Mouse (Mus musculus) layer of hippocampus, adult 2 months (tissue): Measurements from ENCODE around the gene Iffo1. TPM values are rescaled to one million over a fixed set of nuclear protein-coding genes. Genes with fewer than 3 reads are reported as not detected.

Experiments
- DNase-seq, 2 experiments: peaks; one replicate each; pipeline ENCODE4 v3.0.0; 2022; ENCODE audit warnings: low spot score in 2 of 2
- H3K27ac ChIP-seq: fragments of 200-600 bp; 2 replicates; pipeline ENCODE4 v1.8.1; 2022
- H3K4me3 ChIP-seq: fragments of 200-600 bp; 2 replicates; pipeline ENCODE4 v1.8.1; 2022; ENCODE audit warnings: mild to moderate bottlenecking
- CTCF ChIP-seq: fragments of 200-600 bp; conservative IDR thresholded peaks from 2 replicates; pipeline ENCODE4 v1.8.1; 2022; ENCODE audit warnings: antibody characterized with exemption, mild to moderate bottlenecking, moderate library complexity
- total RNA-seq, 2 experiments: library from RNA; stranded (reverse); gene quantifications; 2 replicates each; pipeline ENCODE4 v1.2.3; 2021

The Iffo1 gene
- total RNA-seq, 2 experiments from 2014 or later = 69.9 to 71.9 TPM

GRCm38 (mm10) chr6:125146797-125147196 is 1.8 kb downstream of the Iffo1 start:
- H3K4me3 ChIP-seq = peak overlapping the region; percentile 95
- no peak for TF ChIP-seq CTCF
- H3K27ac ChIP-seq = peak overlapping the region; percentile 94
- no peak for DNase-seq

- Histone ChIP-seq H3K4me3 (peak overlapping the region; percentile 95), H3K27ac (peak overlapping the region; percentile 94)
- TF ChIP-seq CTCF = no peak
- no peak for DNase-seq
Observed at GRCm38 (mm10) chr6:125147329-125147728, 2.3 kb downstream of the Iffo1 start.

- DNase-seq = peak in 1 of 2 experiments; percentile 45
- H3K27ac ChIP-seq = peak overlapping the region; percentile 94
- TF ChIP-seq CTCF = no peak
- H3K4me3 ChIP-seq = peak overlapping the region; percentile 95
Observed at GRCm38 (mm10) chr6:125148251-125148925, 3.3 kb downstream of the Iffo1 start.

- Histone ChIP-seq H3K27ac (peak overlapping the region; percentile 94), H3K4me3 (peak overlapping the region; percentile 95)
- TF ChIP-seq CTCF = no peak
- peak in 1 of 2 experiments; percentile 53 for DNase-seq
Observed at GRCm38 (mm10) chr6:125148926-125149568, 4.0 kb downstream of the Iffo1 start.

- H3K27ac ChIP-seq = peak overlapping the region; percentile 94
- TF ChIP-seq CTCF = no peak
- DNase-seq = no peak
- H3K4me3 ChIP-seq = peak overlapping the region; percentile 95
Observed at GRCm38 (mm10) chr6:125149569-125149950, 4.5 kb downstream of the Iffo1 start.

- no peak for DNase-seq
- peak overlapping the region; percentile 12 for H3K27ac ChIP-seq
- no peak overlapping the region for H3K4me3 ChIP-seq
- TF ChIP-seq CTCF = no peak
Observed at GRCm38 (mm10) chr6:125152212-125153017, 7.4 kb downstream of the Iffo1 start.

GRCm38 (mm10) chr6:125153018-125153389 is 8.0 kb downstream of the Iffo1 start:
- DNase-seq = no peak

GRCm38 (mm10) chr6:125153682-125154081 is 8.6 kb downstream of the Iffo1 start:
- Histone ChIP-seq H3K27ac (no peak overlapping the region), H3K4me3 (no peak overlapping the region)
- no peak for TF ChIP-seq CTCF
- DNase-seq = no peak

More at GRCm38 (mm10) chr6:125153018-125153389, 8.0 kb downstream of the Iffo1 start:
- Histone ChIP-seq H3K27ac (peak overlapping the region; percentile 12), H3K4me3 (no peak overlapping the region)
- TF ChIP-seq CTCF = no peak

GRCm38 (mm10) chr6:125154550-125154949 is 9.5 kb downstream of the Iffo1 start:
- TF ChIP-seq CTCF = peak; percentile 60
- no peak for DNase-seq
- Histone ChIP-seq H3K4me3 (no peak overlapping the region), H3K27ac (no peak overlapping the region)

- DNase-seq = no peak
- no peak overlapping the region for H3K27ac ChIP-seq
- H3K4me3 ChIP-seq = no peak overlapping the region
- TF ChIP-seq CTCF = no peak
Observed at GRCm38 (mm10) chr6:125155262-125155661, 10.2 kb downstream of the Iffo1 start.

GRCm38 (mm10) chr6:125156491-125156890 is 11.4 kb downstream of the Iffo1 start:
- no peak overlapping the region for H3K27ac ChIP-seq
- no peak overlapping the region for H3K4me3 ChIP-seq
- TF ChIP-seq CTCF = no peak
- no peak for DNase-seq

- H3K27ac ChIP-seq = peak overlapping the region; percentile 25; the same call in 1 of the 2 replicates
- no peak for DNase-seq
- TF ChIP-seq CTCF = no peak
- H3K4me3 ChIP-seq = no peak overlapping the region
Observed at GRCm38 (mm10) chr6:125156903-125157614, 12.0 kb downstream of the Iffo1 start.
